Mouse (Mus musculus) erythroblast, embryonic 14.5 days (primary cell): ENCODE measurements around the gene Samd11. TPM values are rescaled to one million over a fixed set of nuclear protein-coding genes. Genes with fewer than 3 reads are reported as not detected.

Experiments used
- H3K27me3 ChIP-seq: 2 replicates; pipeline ENCODE4 v1.6.1; 2012; ENCODE audit warnings: inconsistent platforms; ENCODE audit not compliant: control insufficient read depth
- H3K36me3 ChIP-seq: 2 replicates; pipeline ENCODE4 v1.6.1; 2012; ENCODE audit warnings: mild to moderate bottlenecking, inconsistent platforms; ENCODE audit not compliant: control insufficient read depth
- H3K4me1 ChIP-seq: 2 replicates; pipeline ENCODE4 v1.6.1; 2012; ENCODE audit warnings: inconsistent platforms; ENCODE audit not compliant: control insufficient read depth
- H3K4me3 ChIP-seq: replicated peaks from 2 replicates; pipeline ENCODE3; 2012; ENCODE audit warnings: moderate library complexity, mild to moderate bottlenecking, inconsistent platforms
- H3K9me3 ChIP-seq: 2 replicates; pipeline ENCODE4 v1.6.1; 2012; ENCODE audit warnings: low read length, inconsistent platforms, mixed read lengths; ENCODE audit not compliant: control insufficient read depth
- GATA1 ChIP-seq: IDR thresholded peaks from 2 replicates; pipeline ENCODE4 v1.6.1; 2012; ENCODE audit warnings: low read length, inconsistent platforms, mixed read lengths
- TAL1 ChIP-seq: IDR thresholded peaks from 3 replicates; pipeline ENCODE4 v1.6.1; 2012; ENCODE audit warnings: low read length, inconsistent platforms, mixed read lengths
- polyA plus RNA-seq: library from polyadenylated mRNA; stranded (reverse); fragments of >175 nt; gene quantifications from 2 replicates; pipeline ENCODE4 v1.2.3, GENCODE M21; 2012

Gene Samd11
- polyA plus RNA-seq, 1 experiment = 81.7 TPM

DNA sequence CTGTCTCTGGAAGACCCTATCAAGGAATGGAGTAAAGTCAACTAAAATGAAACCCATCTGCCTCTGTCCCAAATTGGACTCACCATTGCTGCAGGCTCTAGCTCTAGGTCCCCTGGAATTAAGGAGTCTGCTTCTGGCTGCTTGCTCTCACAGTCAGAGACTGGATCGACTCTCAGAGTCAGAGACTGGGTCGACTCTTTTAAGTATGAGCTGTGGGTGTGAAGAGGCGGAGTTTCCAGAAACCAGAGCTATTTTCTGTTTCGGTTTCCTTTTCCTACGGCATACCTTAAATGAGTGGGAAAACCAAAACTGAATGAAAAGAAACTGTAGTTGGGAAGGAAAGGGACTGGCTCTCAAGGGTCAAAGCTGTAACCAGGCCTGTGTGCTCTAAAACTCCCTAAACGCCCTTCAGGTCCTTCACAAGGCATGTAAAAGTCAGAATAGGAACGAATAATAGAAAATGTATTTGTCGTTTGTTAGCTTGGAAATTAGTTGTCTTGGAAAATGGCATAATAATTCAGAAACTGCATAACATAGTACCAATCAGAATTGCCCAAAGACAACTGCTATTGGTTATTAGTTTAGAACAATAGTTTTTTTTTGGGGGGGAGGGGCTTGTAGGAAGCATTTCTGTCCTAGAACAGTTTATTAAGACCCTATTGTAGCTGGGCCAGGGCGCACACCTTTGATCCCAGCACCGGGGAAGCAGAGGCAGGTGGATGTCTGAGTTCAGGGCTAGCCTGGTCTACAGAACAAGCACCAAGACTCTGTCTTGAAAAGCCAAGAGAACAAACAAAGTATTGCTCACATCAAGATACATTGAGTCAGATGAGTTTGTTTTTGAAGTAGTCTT is 54.6 kb downstream of the Samd11 start, which contains the start of gene Isg15:
Isg15 (minus strand) TSS at position 196 of the 853 bp plus-strand sequence.
- Histone ChIP-seq H3K27me3 (peaks cover 74% of the 10 kb centered on the region), H3K4me3 (peak within 1 kb of the TSS; percentile 44), H3K9me3 (peaks cover 10% of the 10 kb centered on the region; the same call in 1 of the 2 replicates), H3K36me3 (no peaks in the 10 kb centered on the region), H3K4me1 (peaks cover 66% of the 10 kb centered on the region)
- TF ChIP-seq GATA1 = no peak
- no peak for TF ChIP-seq TAL1

DNA sequence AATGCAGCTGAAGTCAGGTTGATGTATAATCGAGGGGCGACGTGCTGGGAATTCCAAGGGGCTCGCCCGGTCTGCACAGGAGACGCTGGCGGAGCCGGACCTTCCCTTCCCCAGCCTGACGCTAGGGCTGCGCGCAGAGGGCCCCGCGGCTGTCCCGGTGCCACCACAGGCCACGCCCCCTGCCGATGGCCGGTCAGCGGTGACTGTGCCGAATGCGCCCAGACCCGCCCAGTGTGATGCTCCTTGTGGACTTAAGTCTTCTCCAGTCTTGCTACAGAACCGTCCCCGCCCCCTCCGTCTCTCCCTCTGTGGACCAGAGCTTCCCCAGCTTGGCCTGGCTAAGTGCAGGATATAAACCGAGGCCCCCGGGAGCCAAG is 57.6 kb downstream of the Samd11 start:
- Histone ChIP-seq H3K27me3 (peaks cover 66% of the 10 kb centered on the region), H3K4me3 (peak overlapping the region; percentile 82), H3K9me3 (no peaks in the 10 kb centered on the region; the same call in 1 of the 2 replicates), H3K36me3 (no peaks in the 10 kb centered on the region; the same call in 1 of the 2 replicates), H3K4me1 (peaks cover 63% of the 10 kb centered on the region)
- TF ChIP-seq TAL1 = no peak

DNA sequence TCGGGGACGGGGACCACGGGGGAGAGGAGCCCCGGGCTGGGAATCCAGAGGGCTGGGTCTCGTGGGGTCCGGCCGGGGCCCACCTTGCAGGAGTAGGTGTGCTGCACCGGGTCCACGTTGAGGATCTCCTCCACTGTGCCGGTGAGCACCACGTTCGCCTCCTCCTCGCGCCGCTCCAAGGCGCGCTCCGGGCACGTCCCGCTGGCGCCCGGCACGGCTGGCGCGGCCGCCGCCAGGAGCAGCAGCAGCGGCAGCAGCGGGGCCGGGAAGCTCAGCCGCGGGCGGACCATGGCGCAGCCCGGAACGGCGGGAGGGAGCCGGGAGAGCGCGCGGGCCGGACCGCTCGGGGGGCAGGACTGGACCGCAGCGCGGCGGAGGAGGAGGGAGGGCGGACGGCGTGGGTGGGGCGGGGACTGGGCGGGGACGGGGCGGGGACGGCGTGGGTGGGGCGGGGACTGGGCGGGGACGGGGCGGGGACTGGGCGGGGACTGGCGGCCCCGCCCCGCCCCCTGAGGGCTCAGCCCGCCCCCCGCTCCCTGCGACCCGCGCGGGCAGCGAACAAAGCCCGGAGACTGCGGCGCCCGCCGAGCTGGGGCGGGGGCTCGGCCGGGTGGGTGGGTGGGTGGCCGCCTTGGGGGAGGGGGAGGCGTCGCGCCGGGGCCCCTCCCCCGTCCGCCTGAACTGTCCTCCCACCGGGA is 58.2 kb downstream of the Samd11 start, which contains the start of gene Agrn:
Agrn (minus strand) TSS at position 358 of the 698 bp plus-strand sequence.
- Histone ChIP-seq H3K4me3 (peak within 1 kb of the TSS; percentile 82), H3K36me3 (peaks cover 3% of the 10 kb centered on the region; the same call in 1 of the 2 replicates), H3K4me1 (peaks cover 63% of the 10 kb centered on the region), H3K27me3 (peaks cover 60% of the 10 kb centered on the region), H3K9me3 (no peaks in the 10 kb centered on the region; the same call in 1 of the 2 replicates)
- TF ChIP-seq TAL1 = no peak
- TF ChIP-seq GATA1 = no peak

Other genes with a start within 250 kb of the Samd11 start
- 0.11 and 0.24 TPM in 2 replicates for gene Tnfrsf4, start 241.8 kb downstream of the Samd11 start, polyA plus RNA-seq
- not detected in 2 replicates for gene Tnfrsf18, start 229.5 kb downstream of the Samd11 start, polyA plus RNA-seq
- not detected in 2 replicates for gene Ttll10, start 196.2 kb downstream of the Samd11 start, polyA plus RNA-seq
- gene 9430015G10Rik, start 145.7 kb downstream of the Samd11 start, polyA plus RNA-seq = 0.90 and 0.96 TPM in 2 replicates
- gene Rnf223, start 125.1 kb downstream of the Samd11 start, polyA plus RNA-seq = 0.10 TPM in 2 replicates
- 0.45 and 0.51 TPM in 2 replicates for gene Agrn, start 58.2 kb downstream of the Samd11 start, polyA plus RNA-seq
- gene Isg15, start 54.8 kb downstream of the Samd11 start, polyA plus RNA-seq = 0.75 and 0.80 TPM in 2 replicates
- 0.13 and 0.15 TPM in 2 replicates for gene AW011738, start 52.4 kb downstream of the Samd11 start, polyA plus RNA-seq
- gene Perm1, start 39.8 kb downstream of the Samd11 start, polyA plus RNA-seq = not detected in 2 replicates
- gene Plekhn1, start 20.8 kb downstream of the Samd11 start, polyA plus RNA-seq = 1.5 and 2.4 TPM in 2 replicates
- gene Noc2l, start 19.6 kb downstream of the Samd11 start, polyA plus RNA-seq = 2.9 and 3.0 TPM in 2 replicates
- not detected in 2 replicates for gene Vmn2r-ps159, start 75.4 kb upstream of the Samd11 start, polyA plus RNA-seq